Mouse (Mus musculus): ENCODE measurements around the gene Atp23. TPM values are rescaled to one million over a fixed set of nuclear protein-coding genes. Genes with fewer than 3 reads are reported as not detected.

Gene Atp23
- total and polyA plus RNA-seq, 2 experiments = 5.9 to 6.4 TPM

DNA sequence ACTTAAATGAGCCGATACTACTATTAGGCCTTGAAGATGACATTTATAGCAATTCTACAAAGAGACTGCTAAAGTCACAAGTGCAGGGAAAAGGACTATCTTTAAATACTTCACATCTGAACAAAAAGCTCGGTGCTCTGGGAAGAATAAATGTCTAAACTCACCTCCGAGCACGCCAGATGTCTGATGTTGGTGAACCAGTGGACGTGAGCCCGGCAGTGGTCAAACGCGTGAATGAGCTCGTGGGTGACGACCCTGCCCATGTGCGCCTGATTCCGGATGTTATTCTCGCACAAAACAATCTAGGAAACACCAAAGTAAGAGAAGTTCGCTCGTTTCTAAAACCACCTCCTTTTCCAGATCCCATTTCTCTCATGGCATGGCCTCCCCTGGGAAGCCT is 7.1 kb downstream of the Atp23 start:
- TF ChIP-seq POLR2A (IDR thresholded peaks at IDR 0.05; ENCODE audit: extremely low read depth, insufficient read depth, low read length) = no peak
- no peak for TF ChIP-seq CTCF (IDR thresholded peaks at IDR 0.05; ENCODE audit: low read depth, low read length)
- H3K4me3 ChIP-seq (ENCODE audit: insufficient read depth, low read depth, low read length) = no peak overlapping the region
- WGBS = 97% methylated on average over 15 of the region's 15 CpGs
- peaks cover 28% of the 10 kb centered on the region for H3K36me3 ChIP-seq (ENCODE audit: control insufficient read depth, insufficient read depth, low read length)
- no peak for DNase-seq (ENCODE audit: extremely low read depth, low read depth, low spot score)
- no peaks in the 10 kb centered on the region for H3K27me3 ChIP-seq (ENCODE audit: control insufficient read depth, insufficient read depth, low read length)
- no peaks in the 10 kb centered on the region for H3K79me2 ChIP-seq (ENCODE audit: control insufficient read depth, insufficient read depth, low read length)
- H3K27ac ChIP-seq (replicated peaks; ENCODE audit: insufficient read depth, low read depth, low read length) = no peak overlapping the region
- H3K4me1 ChIP-seq (ENCODE audit: control insufficient read depth, insufficient read depth, low read length) = no peaks in the 10 kb centered on the region
- H3K9ac ChIP-seq (ENCODE audit: low read depth, low read length) = no peak overlapping the region

DNA sequence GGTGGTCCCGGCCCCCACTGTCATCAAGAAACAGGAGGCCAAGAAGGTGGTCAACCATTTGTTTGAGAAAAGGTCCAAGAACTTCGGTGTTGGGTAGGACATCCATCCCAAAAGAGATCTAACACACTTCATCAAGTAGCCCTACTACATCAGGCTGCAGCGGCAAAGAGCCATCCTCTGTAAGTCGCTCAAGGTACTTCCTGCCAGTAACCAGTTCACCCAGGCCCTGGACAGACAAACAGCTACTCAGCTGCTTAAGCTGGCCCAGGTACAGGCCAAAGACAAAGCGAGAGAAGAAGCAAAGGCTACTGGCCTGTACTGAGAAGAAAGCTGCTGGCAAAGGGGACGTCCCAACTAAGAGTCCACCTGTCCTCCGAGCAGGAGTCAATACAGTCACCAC is 8.0 kb downstream of the Atp23 start:
- Histone ChIP-seq H3K27me3 (ENCODE audit: control insufficient read depth, insufficient read depth, low read length) (no peaks in the 10 kb centered on the region), H3K9ac (ENCODE audit: low read depth, low read length) (no peak overlapping the region), H3K36me3 (ENCODE audit: control insufficient read depth, insufficient read depth, low read length) (peaks cover 26% of the 10 kb centered on the region), H3K27ac (replicated peaks; ENCODE audit: insufficient read depth, low read depth, low read length) (no peak overlapping the region), H3K4me1 (ENCODE audit: control insufficient read depth, insufficient read depth, low read length) (no peaks in the 10 kb centered on the region), H3K79me2 (ENCODE audit: control insufficient read depth, insufficient read depth, low read length) (no peaks in the 10 kb centered on the region), H3K4me3 (ENCODE audit: insufficient read depth, low read depth, low read length) (no peak overlapping the region)
- DNase-seq (ENCODE audit: extremely low read depth, low read depth, low spot score) = no peak
- no peak for TF ChIP-seq CTCF (IDR thresholded peaks at IDR 0.05; ENCODE audit: low read depth, low read length)
- no peak for TF ChIP-seq POLR2A (IDR thresholded peaks at IDR 0.05; ENCODE audit: extremely low read depth, insufficient read depth, low read length)
- WGBS = 95% methylated on average over 7 of the region's 7 CpGs

DNA sequence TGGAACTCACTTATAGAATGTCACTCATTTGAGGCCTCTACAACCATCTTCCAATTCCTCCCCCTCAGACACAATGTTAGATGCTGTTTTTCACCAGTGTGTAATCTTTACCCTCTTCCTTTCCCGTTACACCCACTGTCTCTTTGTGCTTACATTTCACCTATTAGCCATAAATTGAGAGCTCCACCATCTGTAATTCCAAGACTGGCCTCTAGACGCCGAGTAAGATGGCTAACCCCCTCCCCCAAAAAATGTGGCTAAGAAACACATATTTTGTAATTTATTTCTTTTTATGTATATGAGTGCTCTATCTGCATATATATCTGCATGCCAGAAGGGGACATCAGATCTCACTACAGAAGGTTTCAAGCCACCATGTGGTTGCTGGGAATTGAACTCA is 27.4 kb downstream of the Atp23 start:
- 94% methylated on average over 3 of the region's 3 CpGs for WGBS

DNA sequence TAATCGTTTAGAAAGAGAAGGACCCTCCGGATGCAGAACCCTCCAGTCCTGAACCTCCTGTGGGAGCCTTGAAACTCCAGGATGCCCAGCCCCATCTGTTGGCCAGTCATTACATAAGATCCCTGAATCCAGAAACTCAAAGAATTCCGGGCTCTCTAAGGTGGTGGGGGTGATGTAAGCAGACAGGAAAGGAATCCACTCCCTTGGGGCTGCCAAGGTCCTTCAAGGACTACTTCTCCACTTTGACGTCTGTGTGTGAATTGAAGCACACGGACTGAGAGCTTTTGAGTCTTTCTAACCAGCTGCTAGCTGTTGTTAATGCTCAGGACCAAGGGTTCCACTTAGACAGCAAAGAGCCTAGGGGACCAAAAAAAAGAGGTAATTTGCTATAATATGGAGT is 28.9 kb downstream of the Atp23 start:
- Histone ChIP-seq H3K4me3 (ENCODE audit: insufficient read depth, low read depth, low read length) (no peak overlapping the region), H3K79me2 (ENCODE audit: control insufficient read depth, insufficient read depth, low read length) (no peaks in the 10 kb centered on the region), H3K27ac (replicated peaks; ENCODE audit: insufficient read depth, low read depth, low read length) (no peak overlapping the region), H3K9ac (ENCODE audit: low read depth, low read length) (no peak overlapping the region), H3K4me1 (ENCODE audit: control insufficient read depth, insufficient read depth, low read length) (no peaks in the 10 kb centered on the region), H3K27me3 (ENCODE audit: control insufficient read depth, insufficient read depth, low read length) (no peaks in the 10 kb centered on the region), H3K36me3 (ENCODE audit: control insufficient read depth, insufficient read depth, low read length) (no peaks in the 10 kb centered on the region)
- DNase-seq (ENCODE audit: extremely low read depth, low read depth, low spot score) = no peak
- 78% methylated on average over 5 of the region's 5 CpGs for WGBS
- TF ChIP-seq CTCF (IDR thresholded peaks at IDR 0.05; ENCODE audit: low read depth, low read length) (no peak), POLR2A (IDR thresholded peaks at IDR 0.05; ENCODE audit: extremely low read depth, insufficient read depth, low read length) (no peak)

More for the DNA sequence above, 27.4 kb downstream of the Atp23 start:
- H3K27me3 ChIP-seq (ENCODE audit: control insufficient read depth, insufficient read depth, low read length) = no peaks in the 10 kb centered on the region
- H3K4me3 ChIP-seq (ENCODE audit: insufficient read depth, low read depth, low read length) = no peak overlapping the region
- no peak for DNase-seq (ENCODE audit: extremely low read depth, low read depth, low spot score)
- no peaks in the 10 kb centered on the region for H3K79me2 ChIP-seq (ENCODE audit: control insufficient read depth, insufficient read depth, low read length)
- H3K36me3 ChIP-seq (ENCODE audit: control insufficient read depth, insufficient read depth, low read length) = no peaks in the 10 kb centered on the region
- no peaks in the 10 kb centered on the region for H3K4me1 ChIP-seq (ENCODE audit: control insufficient read depth, insufficient read depth, low read length)
- TF ChIP-seq CTCF (IDR thresholded peaks at IDR 0.05; ENCODE audit: low read depth, low read length) (no peak), POLR2A (IDR thresholded peaks at IDR 0.05; ENCODE audit: extremely low read depth, insufficient read depth, low read length) (no peak)
- H3K9ac ChIP-seq (ENCODE audit: low read depth, low read length) = no peak overlapping the region
- H3K27ac ChIP-seq (replicated peaks; ENCODE audit: insufficient read depth, low read depth, low read length) = no peak overlapping the region

DNA sequence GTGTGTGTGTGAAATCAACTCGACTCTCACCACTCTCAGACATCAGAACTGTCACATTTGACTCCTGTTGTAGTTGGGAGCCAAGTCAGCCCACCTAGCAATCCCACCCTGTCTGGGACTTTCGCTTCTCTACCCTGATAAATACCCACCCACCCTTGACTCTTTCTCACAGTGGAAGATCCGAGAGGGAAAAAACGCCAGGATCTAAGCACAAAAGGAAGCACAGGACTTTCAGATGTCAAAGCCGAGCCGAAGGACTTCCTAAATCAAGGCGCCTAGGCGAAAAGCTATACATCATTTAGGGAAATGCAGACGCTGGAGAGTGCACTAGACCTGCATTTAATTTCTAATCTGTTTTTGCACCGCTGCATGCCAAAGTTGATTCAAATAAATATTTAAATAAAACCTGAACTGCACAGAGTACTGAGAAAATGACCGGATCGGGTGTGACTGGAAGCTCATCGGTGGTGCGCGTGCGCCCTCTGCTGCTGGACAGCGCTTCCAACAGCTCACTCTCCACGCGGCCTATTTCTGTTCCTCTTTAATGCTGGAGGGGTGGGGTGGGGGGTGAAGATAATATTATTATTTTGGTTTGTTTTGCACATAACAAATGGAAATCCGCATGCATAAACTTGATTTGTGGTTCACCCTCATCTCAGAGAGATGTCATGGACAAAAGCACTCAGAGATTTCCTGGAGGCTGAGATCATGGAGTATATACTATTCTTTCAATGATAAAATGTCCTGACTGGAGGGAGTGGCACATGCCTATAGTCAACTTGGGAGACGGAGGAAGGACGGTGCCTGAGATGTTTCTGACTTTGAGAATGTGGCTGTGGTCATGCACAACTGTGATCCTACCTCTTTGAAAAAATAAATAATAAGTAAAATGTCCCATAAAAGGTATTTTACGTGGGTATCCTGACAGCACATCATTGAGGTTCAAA is 31.5 kb downstream of the Atp23 start:
- no peak for TF ChIP-seq POLR2A (IDR thresholded peaks at IDR 0.05; ENCODE audit: extremely low read depth, insufficient read depth, low read length)
- peak; percentile 94 for TF ChIP-seq CTCF (IDR thresholded peaks at IDR 0.05; ENCODE audit: low read depth, low read length)
- Histone ChIP-seq H3K4me1 (ENCODE audit: control insufficient read depth, insufficient read depth, low read length) (no peaks in the 10 kb centered on the region), H3K36me3 (ENCODE audit: control insufficient read depth, insufficient read depth, low read length) (no peaks in the 10 kb centered on the region), H3K79me2 (ENCODE audit: control insufficient read depth, insufficient read depth, low read length) (no peaks in the 10 kb centered on the region), H3K9ac (ENCODE audit: low read depth, low read length) (no peak overlapping the region), H3K4me3 (ENCODE audit: insufficient read depth, low read depth, low read length) (no peak overlapping the region), H3K27ac (replicated peaks; ENCODE audit: insufficient read depth, low read depth, low read length) (no peak overlapping the region), H3K27me3 (ENCODE audit: control insufficient read depth, insufficient read depth, low read length) (no peaks in the 10 kb centered on the region)
- 23% methylated on average over 23 of the region's 23 CpGs for WGBS
- DNase-seq (ENCODE audit: extremely low read depth, low read depth, low spot score) = peak; percentile 24

DNA sequence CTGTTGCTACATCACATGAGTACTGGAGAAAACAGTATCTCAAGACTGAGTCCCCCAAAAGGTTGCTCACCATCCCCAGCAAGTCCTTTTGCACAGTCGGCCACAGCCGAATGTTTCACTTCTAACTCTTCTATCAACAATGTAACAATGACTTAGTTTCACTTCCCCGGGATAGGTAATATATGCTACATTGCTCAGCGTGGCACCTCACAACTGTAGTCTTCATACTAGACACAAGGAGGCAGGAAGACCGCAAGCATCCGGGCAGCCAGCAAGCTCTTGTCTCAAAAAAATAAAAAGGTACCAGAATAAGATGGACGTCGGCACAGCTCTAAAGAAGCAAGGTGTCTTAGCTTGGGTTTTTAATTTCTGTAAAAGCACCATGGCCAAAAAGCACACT is 35.9 kb downstream of the Atp23 start:
- H3K27ac ChIP-seq (replicated peaks; ENCODE audit: insufficient read depth, low read depth, low read length) = no peak overlapping the region
- no peaks in the 10 kb centered on the region for H3K79me2 ChIP-seq (ENCODE audit: control insufficient read depth, insufficient read depth, low read length)
- no peaks in the 10 kb centered on the region for H3K36me3 ChIP-seq (ENCODE audit: control insufficient read depth, insufficient read depth, low read length)
- H3K4me3 ChIP-seq (ENCODE audit: insufficient read depth, low read depth, low read length) = no peak overlapping the region
- WGBS = 93% methylated on average over 8 of the region's 8 CpGs
- no peak overlapping the region for H3K9ac ChIP-seq (ENCODE audit: low read depth, low read length)
- no peaks in the 10 kb centered on the region for H3K4me1 ChIP-seq (ENCODE audit: control insufficient read depth, insufficient read depth, low read length)
- TF ChIP-seq CTCF (IDR thresholded peaks at IDR 0.05; ENCODE audit: low read depth, low read length) (no peak), POLR2A (IDR thresholded peaks at IDR 0.05; ENCODE audit: extremely low read depth, insufficient read depth, low read length) (no peak)
- H3K27me3 ChIP-seq (ENCODE audit: control insufficient read depth, insufficient read depth, low read length) = no peaks in the 10 kb centered on the region
- no peak for DNase-seq (ENCODE audit: extremely low read depth, low read depth, low spot score)

All from liver, adult 2 months (tissue).